Mouse (Mus musculus) mature B cell (primary cell): Measurements from ENCODE around the gene Best3.
"Not testable (repeated sequence)": the region's sequence is repeated elsewhere in the genome, so short reads cannot be mapped to it uniquely, and the experiment has no call there.

Experiments used
- in situ Hi-C: fragments of 300-500 bp; cut with MboI; formaldehyde crosslinking; loops from 2 replicates; pipeline ENCODE4 v1.14.3; 2019

The Best3 gene

GRCm38 (mm10) chr10:116978841-116979240 lies 7.3 kb upstream of the Best3 start:
- in situ Hi-C loops = no loop called here

GRCm38 (mm10) chr10:116980273-116980672 lies 5.8 kb upstream of the Best3 start:
- in situ Hi-C loops = no loop called here

- in situ Hi-C loops = no loop called here
These were observed 5.2 kb upstream of the Best3 start for GRCm38 (mm10) chr10:116980888-116981287.

GRCm38 (mm10) chr10:116982526-116982925 lies 3.6 kb upstream of the Best3 start:
- in situ Hi-C loops = no loop called here

- in situ Hi-C loops = no loop called here
These were observed 1.3 kb upstream of the Best3 start for GRCm38 (mm10) chr10:116984836-116985235.

- in situ Hi-C loops = no loop called here
These were observed 7.9 kb downstream of the Best3 start for GRCm38 (mm10) chr10:116993971-116994370.

- in situ Hi-C loops = no loop called here
These were observed 9.0 kb downstream of the Best3 start for GRCm38 (mm10) chr10:116995162-116995561.

GRCm38 (mm10) chr10:116995584-116996235 lies 9.6 kb downstream of the Best3 start:
- in situ Hi-C loops = no loop called here

- in situ Hi-C loops = no loop called here
These were observed 10.1 kb downstream of the Best3 start for GRCm38 (mm10) chr10:116996236-116996600.

- in situ Hi-C loops = no loop called here
These were observed 12.8 kb downstream of the Best3 start for GRCm38 (mm10) chr10:116998716-116999455.

GRCm38 (mm10) chr10:117000975-117001374 lies 14.9 kb downstream of the Best3 start:
- in situ Hi-C loops = no loop called here

GRCm38 (mm10) chr10:117004695-117005094 lies 18.6 kb downstream of the Best3 start:
- in situ Hi-C loops = no loop called here

- in situ Hi-C loops = no loop called here
These were observed 19.8 kb downstream of the Best3 start for GRCm38 (mm10) chr10:117005707-117006464.

GRCm38 (mm10) chr10:117009691-117010090 lies 23.6 kb downstream of the Best3 start:
- in situ Hi-C loops = no loop called here

- in situ Hi-C loops = no loop called here
These were observed 24.9 kb downstream of the Best3 start for GRCm38 (mm10) chr10:117011047-117011446.

- in situ Hi-C loops = no loop called here
These were observed 27.7 kb downstream of the Best3 start for GRCm38 (mm10) chr10:117013689-117014390.

- in situ Hi-C loops = no loop called here
These were observed 28.5 kb downstream of the Best3 start for GRCm38 (mm10) chr10:117014565-117014964.

GRCm38 (mm10) chr10:117018281-117018840 lies 32.2 kb downstream of the Best3 start:
- in situ Hi-C loops = no loop called here

- in situ Hi-C loops = no loop called here
These were observed 35.1 kb downstream of the Best3 start for GRCm38 (mm10) chr10:117021020-117021754.

GRCm38 (mm10) chr10:117023693-117024092 lies 37.6 kb downstream of the Best3 start:
- in situ Hi-C loops = no loop called here

- in situ Hi-C loops = not testable (repeated sequence)
These were observed 39.7 kb downstream of the Best3 start for GRCm38 (mm10) chr10:117025776-117026175.
